Mouse (Mus musculus): ENCODE results near the gene Fbxo30. TPM values are rescaled to one million over a fixed set of nuclear protein-coding genes. Genes with fewer than 3 reads are reported as not detected.
"Not testable (repeated sequence)": the region's sequence is repeated elsewhere in the genome, so short reads cannot be mapped to it uniquely, and the experiment has no call there.

Fbxo30 gene
- 7.9 and 10.0 TPM in 2 replicates for polyA plus RNA-seq (2012; rRNA removed)

- peak; percentile 93 for DNase-seq (ENCODE audit: low read depth)
- peak; percentile 95 for TF ChIP-seq POLR2A (IDR thresholded peaks at IDR 0.05; ENCODE audit: borderline replicate concordance, extremely low read depth, insufficient read depth, insufficient read length, poor library complexity, severe bottlenecking)
- TF ChIP-seq CTCF (IDR thresholded peaks at IDR 0.05; ENCODE audit: borderline replicate concordance, extremely low read depth, insufficient read depth, insufficient read length), result peak; percentile 43
Measured at GRCm38 (mm10) chr10:11280578-11281463, at the start of gene Fbxo30. Fbxo30 (plus strand) TSS chr10:11281330.

DNA sequence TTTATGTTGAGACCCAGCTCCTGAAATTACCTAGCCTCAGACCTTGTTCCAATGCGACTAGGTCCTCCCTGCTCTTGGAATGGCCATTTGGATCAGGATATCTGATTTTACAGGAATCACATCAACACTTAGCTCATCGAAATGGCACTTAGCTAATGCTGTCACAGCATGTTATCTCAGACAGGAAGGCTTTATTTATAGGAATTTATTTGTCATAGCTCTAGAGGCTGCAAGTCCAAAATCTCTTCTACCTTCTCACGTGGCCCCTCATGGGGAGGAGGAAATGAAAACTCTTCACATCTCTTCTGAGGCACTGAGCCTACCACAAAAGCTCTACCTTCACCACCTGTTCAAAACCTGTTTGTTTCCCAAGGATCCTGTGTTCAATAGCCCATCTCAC is 47.9 kb upstream of the Fbxo30 start:
- TF ChIP-seq POLR2A (IDR thresholded peaks at IDR 0.05; ENCODE audit: borderline replicate concordance, extremely low read depth, insufficient read depth, insufficient read length, poor library complexity, severe bottlenecking) (no peak), CTCF (IDR thresholded peaks at IDR 0.05; ENCODE audit: borderline replicate concordance, extremely low read depth, insufficient read depth, insufficient read length) (no peak)
- no peak for DNase-seq (ENCODE audit: low read depth)

DNA sequence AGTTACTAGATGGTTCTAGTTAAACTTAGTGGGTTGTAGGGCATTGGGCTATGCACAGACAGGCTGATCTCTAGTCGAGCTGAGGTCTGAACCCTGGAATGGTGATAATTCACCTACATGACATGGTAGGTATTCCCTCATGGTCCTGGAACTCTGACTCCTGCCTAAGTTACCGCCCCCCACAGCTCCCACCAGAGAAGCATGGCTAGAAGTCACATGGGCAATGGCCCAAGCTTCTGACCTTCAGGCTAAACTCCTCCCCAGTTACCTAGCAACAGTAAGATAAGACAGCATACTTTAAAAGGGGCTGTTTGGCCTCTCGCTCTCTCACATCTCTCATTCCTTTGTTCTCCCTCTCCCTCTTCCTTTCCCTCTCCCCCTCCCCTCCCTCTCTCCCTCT is 38.1 kb upstream of the Fbxo30 start:
- not testable (repeated sequence) for DNase-seq (ENCODE audit: low read depth)

DNA sequence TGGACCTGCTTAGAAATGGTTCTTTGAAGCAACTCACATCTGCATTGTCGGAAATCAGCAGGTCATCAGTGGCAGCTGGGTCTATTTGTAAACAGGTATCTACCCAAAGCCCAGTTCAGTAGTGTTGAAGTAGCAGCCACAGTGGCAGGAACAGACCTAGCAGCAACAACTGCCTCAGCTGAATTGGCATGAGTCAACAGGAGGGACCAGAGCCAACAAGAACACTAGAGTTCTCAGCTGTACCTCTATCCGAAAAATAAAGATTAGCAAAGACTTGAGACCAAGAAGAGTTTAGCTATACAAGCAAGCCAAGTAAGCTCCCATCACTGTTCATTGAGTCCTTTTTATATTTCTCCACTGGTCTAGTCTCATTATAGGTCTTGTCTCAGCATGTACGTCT is 32.9 kb upstream of the Fbxo30 start:
- DNase-seq (ENCODE audit: low read depth), result no peak
- TF ChIP-seq CTCF (IDR thresholded peaks at IDR 0.05; ENCODE audit: borderline replicate concordance, extremely low read depth, insufficient read depth, insufficient read length), result no peak
- no peak for TF ChIP-seq POLR2A (IDR thresholded peaks at IDR 0.05; ENCODE audit: borderline replicate concordance, extremely low read depth, insufficient read depth, insufficient read length, poor library complexity, severe bottlenecking)

GRCm38 (mm10) chr10:11250247-11250997 is 30.7 kb upstream of the Fbxo30 start:
- TF ChIP-seq CTCF (IDR thresholded peaks at IDR 0.05; ENCODE audit: borderline replicate concordance, extremely low read depth, insufficient read depth, insufficient read length) (no peak), POLR2A (IDR thresholded peaks at IDR 0.05; ENCODE audit: borderline replicate concordance, extremely low read depth, insufficient read depth, insufficient read length, poor library complexity, severe bottlenecking) (no peak)

DNA sequence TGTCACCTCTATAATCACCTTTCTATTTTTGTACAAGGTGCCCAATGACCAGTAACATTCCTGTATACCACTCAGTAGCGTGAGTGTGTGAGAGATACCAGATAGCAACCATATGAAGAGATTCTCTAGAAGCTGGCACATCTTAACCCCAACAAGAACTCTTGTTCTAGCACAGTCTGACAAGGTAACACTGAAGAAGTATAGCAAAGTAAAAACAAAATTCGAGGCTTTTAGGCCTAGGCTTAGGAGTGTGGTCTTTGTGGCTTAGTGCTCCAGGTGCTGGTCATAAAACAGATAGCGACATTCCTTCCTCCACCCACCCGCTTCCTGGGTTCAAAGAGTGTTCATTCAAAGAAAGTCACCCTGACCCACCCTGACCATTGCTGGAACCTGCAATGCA is 27.5 kb upstream of the Fbxo30 start:
- DNase-seq (ENCODE audit: low read depth), result not testable (repeated sequence)

More at GRCm38 (mm10) chr10:11250247-11250997, 30.7 kb upstream of the Fbxo30 start:
- peak; percentile 51 for DNase-seq (ENCODE audit: low read depth)

GRCm38 (mm10) chr10:11260119-11260518 is 21.0 kb upstream of the Fbxo30 start:
- no peak for DNase-seq (ENCODE audit: low read depth)
- TF ChIP-seq CTCF (IDR thresholded peaks at IDR 0.05; ENCODE audit: borderline replicate concordance, extremely low read depth, insufficient read depth, insufficient read length), result no peak

- not testable (repeated sequence) for DNase-seq (ENCODE audit: low read depth)
Measured at GRCm38 (mm10) chr10:11262292-11262691, 18.8 kb upstream of the Fbxo30 start.

DNA sequence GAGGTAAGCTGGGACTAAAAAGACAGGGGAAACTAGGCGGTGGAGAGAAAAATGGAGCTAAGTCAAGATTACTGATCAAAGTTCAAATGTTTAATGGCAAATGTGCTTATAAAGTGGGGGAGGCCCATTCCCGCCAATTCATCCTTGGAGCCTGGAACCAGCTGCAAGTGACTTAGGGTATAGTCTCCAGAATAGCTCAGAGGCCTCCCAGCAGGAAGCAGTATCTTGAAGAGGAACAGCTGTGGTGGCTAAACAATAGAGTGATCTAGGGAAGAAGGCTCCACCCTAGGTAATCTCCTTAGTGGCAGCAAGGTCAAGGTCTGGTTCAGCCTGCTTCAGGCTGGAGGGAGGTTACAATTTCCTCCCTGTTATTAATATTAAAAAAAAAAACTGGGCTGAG is 17.3 kb upstream of the Fbxo30 start:
- not testable (repeated sequence) for DNase-seq (ENCODE audit: low read depth)

DNA sequence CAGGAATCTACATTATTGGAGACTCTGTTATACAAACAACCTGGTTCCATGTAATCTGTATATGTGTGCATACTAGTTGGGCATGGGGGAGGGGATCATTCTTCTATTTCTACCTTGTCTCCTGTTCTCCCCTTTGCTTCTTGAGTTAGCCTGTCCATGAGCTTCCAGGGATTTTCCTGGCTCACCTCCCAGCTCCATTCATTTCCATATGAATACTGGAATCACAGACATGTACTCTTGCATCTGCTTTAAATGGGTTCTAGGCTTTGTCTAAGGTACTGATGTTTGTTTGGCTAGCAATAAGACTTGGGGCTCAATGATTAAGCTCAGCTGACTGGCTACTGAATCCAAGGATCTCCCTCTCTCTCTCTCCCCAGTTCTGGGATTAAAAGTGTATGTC is 12.0 kb upstream of the Fbxo30 start:
- TF ChIP-seq CTCF (IDR thresholded peaks at IDR 0.05; ENCODE audit: borderline replicate concordance, extremely low read depth, insufficient read depth, insufficient read length) (no peak), POLR2A (IDR thresholded peaks at IDR 0.05; ENCODE audit: borderline replicate concordance, extremely low read depth, insufficient read depth, insufficient read length, poor library complexity, severe bottlenecking) (no peak)
- peak; percentile 24 for DNase-seq (ENCODE audit: low read depth)

DNA sequence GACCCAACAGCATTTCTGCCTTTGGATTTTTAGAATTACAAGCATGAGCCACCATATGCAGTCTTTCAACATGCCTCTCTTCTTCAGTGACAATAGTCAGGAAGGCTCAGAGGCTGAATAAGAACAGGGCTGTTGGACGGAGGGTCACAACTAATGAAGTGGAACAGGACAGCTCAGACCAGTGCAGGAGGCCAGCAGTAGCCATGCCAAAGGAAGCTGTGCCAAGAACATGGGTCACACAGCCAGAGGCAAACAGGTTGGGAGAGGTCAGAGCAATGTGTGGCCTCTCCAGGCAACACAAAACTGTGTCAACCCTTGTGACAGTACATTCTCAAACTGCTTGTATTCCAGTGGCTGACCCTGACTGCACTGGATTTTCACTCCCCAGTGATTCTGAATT is 6.7 kb upstream of the Fbxo30 start:
- no peak for TF ChIP-seq POLR2A (IDR thresholded peaks at IDR 0.05; ENCODE audit: borderline replicate concordance, extremely low read depth, insufficient read depth, insufficient read length, poor library complexity, severe bottlenecking)
- no peak for TF ChIP-seq CTCF (IDR thresholded peaks at IDR 0.05; ENCODE audit: borderline replicate concordance, extremely low read depth, insufficient read depth, insufficient read length)
- DNase-seq (ENCODE audit: low read depth), result no peak

- TF ChIP-seq POLR2A (IDR thresholded peaks at IDR 0.05; ENCODE audit: borderline replicate concordance, extremely low read depth, insufficient read depth, insufficient read length, poor library complexity, severe bottlenecking), result no peak
- TF ChIP-seq CTCF (IDR thresholded peaks at IDR 0.05; ENCODE audit: borderline replicate concordance, extremely low read depth, insufficient read depth, insufficient read length), result no peak
- no peak for DNase-seq (ENCODE audit: low read depth)
Measured at GRCm38 (mm10) chr10:11280235-11280577, 924 bp upstream of the Fbxo30 start.
